Mouse (Mus musculus): ENCODE measurements around the gene Nlgn1.

DNA sequence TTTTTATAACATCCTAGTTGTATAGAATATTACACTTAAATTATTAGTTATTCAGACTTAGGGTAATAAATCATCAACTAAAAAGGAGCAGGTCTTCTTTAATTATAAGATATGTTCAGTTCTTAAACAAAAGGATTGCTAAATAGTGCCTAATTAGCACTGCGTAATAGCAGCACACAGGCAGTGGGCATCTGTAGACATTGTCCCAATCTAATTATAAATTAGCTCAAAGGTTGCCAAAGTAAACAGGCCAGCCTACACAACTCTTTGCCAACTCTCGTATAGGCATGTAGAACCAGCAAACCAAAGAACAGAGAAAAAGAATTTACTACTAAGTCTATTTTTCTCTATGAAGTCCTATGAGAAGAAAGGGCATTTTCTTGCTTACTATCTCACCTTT, 201.3 kb downstream of the Nlgn1 start:
- TF ChIP-seq CTCF (IDR thresholded peaks at IDR 0.05; ENCODE audit: insufficient read depth, low read length) (no peak), POLR2A (IDR thresholded peaks at IDR 0.05; ENCODE audit: borderline replicate concordance, extremely low read depth, low read depth, low read length) (no peak)
